Mouse (Mus musculus): ENCODE measurements at regions not wholly inside any gene's neighbourhood (a gene's known extent, or its start where the extent isn't known, plus 50 kb on each side); places are given as distances from the start of the nearest gene placed in this dataset.

DNA sequence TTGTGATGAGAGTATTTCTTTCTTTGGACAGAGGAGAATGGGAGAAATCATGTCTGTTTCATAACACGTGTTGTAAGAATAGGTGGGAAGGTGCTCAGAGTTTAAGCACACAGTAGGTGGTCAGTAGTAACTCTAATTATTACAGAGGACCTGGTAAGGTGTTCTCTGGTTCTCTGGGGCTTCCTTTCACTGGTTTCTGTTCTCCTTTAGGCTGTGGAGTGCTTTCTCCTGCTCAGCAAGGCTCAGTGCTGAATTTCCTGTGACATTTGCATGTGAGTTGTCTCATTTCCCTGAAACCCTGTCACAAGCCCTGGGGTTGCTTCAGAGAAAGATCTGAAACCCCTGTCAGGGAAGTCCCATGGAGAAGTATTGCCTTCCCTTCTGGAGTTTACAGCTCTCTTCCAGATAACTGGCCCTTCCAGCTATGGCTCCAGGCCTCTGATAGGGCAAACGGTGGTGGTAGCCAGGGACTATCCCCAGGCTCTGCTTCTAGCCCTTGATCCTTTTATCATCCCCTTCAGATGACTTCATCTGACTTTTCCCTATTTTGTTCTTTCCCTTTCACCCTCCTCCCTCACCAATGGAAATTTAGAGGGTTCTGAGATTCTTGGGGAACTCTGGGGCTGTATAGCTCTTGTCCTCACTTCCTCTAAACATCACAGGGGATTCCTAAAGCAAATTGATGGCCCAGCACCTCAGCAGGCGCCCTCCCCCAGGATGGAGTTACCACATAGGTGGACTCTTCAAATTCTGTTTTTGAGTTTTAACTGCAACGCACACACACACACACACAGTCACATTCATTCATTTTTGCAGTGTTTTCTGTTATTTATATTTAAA is 199.6 kb upstream of the Marcks start:
- TF ChIP-seq POLR2A (IDR thresholded peaks at IDR 0.05; ENCODE audit: low read depth, low read length) (no peak), CTCF (conservative IDR thresholded peaks at IDR 0.05; ENCODE audit: insufficient read depth, insufficient read length, low read depth, low read length) (no peak)

Data from kidney, adult 2 months (tissue).